Mouse (Mus musculus): ENCODE results near the gene Mt2. TPM values are rescaled to one million over a fixed set of nuclear protein-coding genes. Genes with fewer than 3 reads are reported as not detected.
A peak's percentile ranks its signal among the peaks of the same experiment; 100 is the strongest.

Gene Mt2
- total RNA-seq, 2 experiments from 2014 or later, result 44.4 TPM; not detected in 1

- no peak for ATAC-seq (replicated peaks; ENCODE audit: low FRiP score, poor library complexity, severe bottlenecking)
Measured at GRCm38 (mm10) chr8:94171321-94171755, 1.1 kb upstream of the Mt2 start.

DNA sequence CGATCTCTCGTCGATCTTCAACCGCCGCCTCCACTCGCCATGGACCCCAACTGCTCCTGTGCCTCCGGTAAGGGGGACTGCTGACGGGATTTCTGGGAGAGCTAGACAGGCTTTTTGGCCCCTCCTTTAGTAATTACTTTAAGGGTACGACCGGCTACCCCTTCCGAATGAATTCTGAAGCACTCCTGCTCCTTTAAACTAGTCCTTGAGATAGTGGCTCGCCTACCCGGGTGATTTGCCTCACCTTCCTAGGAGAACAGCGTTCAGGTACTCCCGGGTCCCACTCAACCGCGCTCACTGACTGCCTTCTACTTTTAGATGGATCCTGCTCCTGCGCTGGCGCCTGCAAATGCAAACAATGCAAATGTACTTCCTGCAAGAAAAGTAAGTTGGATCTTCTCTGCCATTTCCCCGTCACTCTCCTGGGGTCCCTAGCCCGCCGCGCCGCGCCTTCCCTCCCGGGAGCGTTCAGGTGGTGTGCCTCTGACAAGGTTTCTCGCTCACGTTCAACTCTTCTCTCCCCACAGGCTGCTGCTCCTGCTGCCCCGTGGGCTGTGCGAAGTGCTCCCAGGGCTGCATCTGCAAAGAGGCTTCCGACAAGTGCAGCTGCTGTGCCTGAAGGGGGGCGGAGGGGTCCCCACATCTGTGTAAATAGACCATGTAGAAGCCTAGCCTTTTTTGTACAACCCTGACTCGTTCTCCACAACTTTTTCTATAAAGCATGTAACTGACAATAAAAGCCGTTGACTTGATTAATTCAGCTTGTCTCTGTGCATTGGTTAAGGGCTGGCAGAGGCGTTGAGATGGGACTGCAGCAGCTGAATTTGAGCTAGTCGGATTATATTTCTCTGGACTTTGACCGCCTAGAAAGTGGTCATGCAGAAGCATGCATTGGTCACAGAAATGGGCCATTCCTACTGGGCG, 607 bp downstream of the Mt2 start:
- ATAC-seq (replicated peaks; ENCODE audit: low FRiP score, poor library complexity, severe bottlenecking), result no peak

DNA sequence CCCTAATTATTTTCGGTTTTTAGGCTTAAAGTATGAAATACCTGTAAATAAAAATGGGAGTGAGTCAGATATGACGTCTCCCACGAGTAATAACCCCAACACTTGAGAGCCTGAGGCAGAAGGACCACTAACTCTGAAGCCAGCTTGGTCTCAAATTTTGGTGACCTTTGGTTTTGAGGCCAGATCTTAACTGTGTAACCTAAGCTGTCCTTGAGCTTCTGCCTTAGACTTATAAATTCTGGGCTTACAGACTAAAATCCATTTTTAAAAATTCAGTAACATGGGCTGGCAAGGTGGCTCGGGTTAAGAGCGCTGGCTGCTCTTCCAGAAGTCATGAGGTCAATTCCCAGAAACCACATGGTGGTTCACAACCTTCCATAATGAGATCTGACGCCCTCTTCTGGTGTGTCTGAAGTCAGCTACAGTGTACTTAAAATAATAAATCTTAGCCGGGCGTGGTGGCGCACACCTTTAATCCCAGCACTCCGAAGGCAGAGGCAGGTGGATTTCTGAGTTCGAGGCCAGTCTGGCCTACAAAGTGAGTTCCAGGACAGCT, 1.5 kb downstream of the Mt2 start:
- no peak for ATAC-seq (replicated peaks; ENCODE audit: low FRiP score, poor library complexity, severe bottlenecking)

DNA sequence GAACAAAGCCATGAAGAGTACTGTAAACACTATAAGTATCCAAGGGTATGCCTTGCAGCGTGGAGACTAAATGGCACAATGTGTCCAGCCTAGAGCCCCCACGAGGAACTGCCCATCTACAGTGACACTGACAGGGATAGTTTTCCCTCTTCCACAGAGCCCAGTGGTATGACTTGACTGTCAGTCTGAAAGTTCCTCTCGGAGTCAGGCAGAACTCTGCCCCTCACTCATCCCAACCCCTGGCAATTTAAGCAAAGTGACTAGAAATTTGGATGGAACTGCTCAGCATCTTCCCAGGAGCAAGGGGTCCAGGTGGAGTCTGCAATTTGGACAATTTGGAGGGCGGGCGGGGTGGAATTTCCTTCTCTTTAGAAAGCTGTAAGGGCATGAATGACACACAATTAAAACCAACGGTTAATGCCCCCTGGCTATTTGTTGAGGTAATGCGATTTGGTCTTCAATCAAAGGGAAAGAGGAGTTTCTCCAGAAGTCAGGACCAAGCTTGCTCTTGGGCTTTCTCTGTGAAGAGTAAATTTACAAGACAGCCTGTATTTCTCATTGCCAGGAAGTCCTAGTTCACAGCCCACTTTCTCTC, 2.3 kb downstream of the Mt2 start:
- no peak for ATAC-seq (replicated peaks; ENCODE audit: low FRiP score, poor library complexity, severe bottlenecking)

- no peak for ATAC-seq (replicated peaks; ENCODE audit: low FRiP score, poor library complexity, severe bottlenecking)
Measured at GRCm38 (mm10) chr8:94177716-94178390, 5.4 kb downstream of the Mt2 start.

DNA sequence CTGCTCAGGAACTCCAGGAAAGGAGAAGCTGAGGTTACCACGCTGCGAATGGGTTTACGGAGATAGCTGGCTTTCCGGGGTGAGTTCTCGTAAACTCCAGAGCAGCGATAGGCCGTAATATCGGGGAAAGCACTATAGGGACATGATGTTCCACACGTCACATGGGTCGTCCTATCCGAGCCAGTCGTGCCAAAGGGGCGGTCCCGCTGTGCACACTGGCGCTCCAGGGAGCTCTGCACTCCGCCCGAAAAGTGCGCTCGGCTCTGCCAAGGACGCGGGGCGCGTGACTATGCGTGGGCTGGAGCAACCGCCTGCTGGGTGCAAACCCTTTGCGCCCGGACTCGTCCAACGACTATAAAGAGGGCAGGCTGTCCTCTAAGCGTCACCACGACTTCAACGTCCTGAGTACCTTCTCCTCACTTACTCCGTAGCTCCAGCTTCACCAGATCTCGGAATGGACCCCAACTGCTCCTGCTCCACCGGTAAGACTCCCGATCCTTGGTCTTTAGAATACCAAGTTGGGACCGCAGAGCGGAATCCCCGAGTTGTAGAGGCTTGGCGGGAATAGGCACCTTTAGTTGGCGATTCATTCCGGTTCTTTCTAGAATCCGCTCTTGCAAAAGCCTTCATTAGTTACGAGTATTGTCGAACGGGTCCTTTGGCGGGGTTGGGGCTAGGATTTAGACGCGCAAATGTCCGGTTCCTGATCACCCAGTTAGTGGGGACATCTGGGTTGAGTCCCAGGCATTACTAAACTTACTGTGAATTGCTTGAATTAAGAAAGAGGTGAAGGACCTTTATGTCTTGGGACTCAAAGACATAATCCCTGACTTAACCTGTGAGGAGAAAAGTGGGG, 6.6 kb downstream of the Mt2 start, which contains the start of gene Mt1:
Gene Mt1, plus strand, starts transcription at position 226 of the 856 bp plus-strand sequence.
- peak; percentile 93 for ATAC-seq (replicated peaks; ENCODE audit: low FRiP score, poor library complexity, severe bottlenecking)

- no peak for ATAC-seq (replicated peaks; ENCODE audit: low FRiP score, poor library complexity, severe bottlenecking)
Measured at GRCm38 (mm10) chr8:94179713-94180560, 7.5 kb downstream of the Mt2 start.

- no peak for ATAC-seq (replicated peaks; ENCODE audit: low FRiP score, poor library complexity, severe bottlenecking)
Measured at GRCm38 (mm10) chr8:94180561-94180908, 8.1 kb downstream of the Mt2 start.

- no peak for ATAC-seq (replicated peaks; ENCODE audit: low FRiP score, poor library complexity, severe bottlenecking)
Measured at GRCm38 (mm10) chr8:94182055-94182929, 9.8 kb downstream of the Mt2 start.

DNA sequence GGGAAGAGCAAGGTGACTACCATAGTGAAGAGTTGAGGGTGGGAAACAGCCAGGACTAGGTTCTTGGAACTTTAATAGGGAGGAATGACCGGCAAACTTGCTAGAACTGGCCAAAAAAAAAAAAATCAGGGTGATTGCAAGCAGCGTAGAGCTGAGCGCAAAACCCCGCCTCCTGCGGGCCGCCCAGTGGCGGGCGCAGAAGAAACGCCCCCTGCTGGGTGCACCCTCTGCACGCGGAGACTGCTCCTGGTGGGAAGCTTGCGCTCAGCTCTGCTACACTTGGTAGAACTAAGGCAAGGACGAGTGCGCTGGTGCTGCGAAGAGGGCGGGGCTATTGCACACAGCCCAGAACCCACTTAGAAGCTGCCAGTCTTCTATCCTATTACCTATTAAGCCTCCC, 10.7 kb downstream of the Mt2 start:
- peak; percentile 71 for ATAC-seq (replicated peaks; ENCODE audit: low FRiP score, poor library complexity, severe bottlenecking)

- no peak for ATAC-seq (replicated peaks; ENCODE audit: low FRiP score, poor library complexity, severe bottlenecking)
Measured at GRCm38 (mm10) chr8:94184357-94184843, 11.9 kb downstream of the Mt2 start.

- ATAC-seq (replicated peaks; ENCODE audit: low FRiP score, poor library complexity, severe bottlenecking), result no peak
Measured at GRCm38 (mm10) chr8:94185791-94186190, 13.3 kb downstream of the Mt2 start.

DNA sequence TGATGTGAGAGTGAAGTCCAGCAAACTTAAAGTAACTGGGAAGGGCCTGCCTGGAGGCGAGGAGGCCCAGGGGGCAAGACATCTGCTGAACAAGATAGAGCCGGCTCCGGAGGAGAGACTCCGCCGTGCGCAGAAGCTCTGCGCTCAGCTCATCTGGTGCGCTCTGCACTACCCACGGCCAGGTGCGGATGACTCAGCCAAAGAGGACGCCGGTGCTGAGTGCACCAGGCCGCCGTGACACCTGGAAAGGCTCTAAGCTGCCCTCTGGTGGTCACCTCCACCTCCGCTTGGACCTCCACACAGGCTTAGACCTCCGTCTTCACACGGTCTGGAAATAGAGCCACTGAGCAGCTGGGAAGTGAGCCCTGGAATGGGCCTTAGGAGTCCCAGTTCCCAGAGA, 14.1 kb downstream of the Mt2 start:
- no peak for ATAC-seq (replicated peaks; ENCODE audit: low FRiP score, poor library complexity, severe bottlenecking)

- no peak for ATAC-seq (replicated peaks; ENCODE audit: low FRiP score, poor library complexity, severe bottlenecking)
Measured at GRCm38 (mm10) chr8:94187290-94188002, 15.0 kb downstream of the Mt2 start.

DNA sequence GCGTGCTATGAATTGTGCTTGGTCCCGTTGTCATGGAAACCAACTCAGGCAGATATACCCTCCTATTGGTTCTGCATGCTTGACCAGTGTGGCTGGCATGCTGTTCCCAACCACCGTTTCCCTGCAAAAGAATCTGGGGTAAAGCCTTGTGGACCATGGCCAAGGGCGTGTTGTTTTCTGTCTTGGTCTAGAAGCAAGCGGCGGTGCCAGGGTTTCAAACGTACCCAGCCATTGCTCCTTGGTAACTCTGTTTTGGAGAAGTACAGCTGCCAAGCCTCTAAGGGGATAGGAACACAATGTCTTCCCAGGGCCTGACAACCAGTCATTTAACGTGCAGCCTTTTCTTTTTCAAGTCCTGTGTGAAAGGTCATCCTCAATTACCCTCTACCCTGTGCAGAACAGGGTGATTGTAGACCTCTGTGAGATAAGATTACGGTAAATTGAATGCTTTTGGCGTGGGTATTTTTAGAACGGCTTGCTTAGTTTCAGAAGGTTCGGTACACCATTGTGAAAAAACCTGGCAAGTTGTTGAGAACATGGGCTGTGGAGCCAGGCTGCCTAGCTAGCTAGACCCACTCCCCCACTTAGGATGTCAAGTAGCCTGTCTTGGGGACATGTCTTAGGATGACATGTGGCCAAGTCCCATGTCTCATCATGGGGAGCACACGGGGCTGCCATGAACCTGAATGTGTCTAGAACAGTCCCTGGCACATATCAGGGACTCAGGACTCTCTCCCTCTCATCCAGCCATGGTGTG, 17.0 kb downstream of the Mt2 start:
- no peak for ATAC-seq (replicated peaks; ENCODE audit: low FRiP score, poor library complexity, severe bottlenecking)

DNA sequence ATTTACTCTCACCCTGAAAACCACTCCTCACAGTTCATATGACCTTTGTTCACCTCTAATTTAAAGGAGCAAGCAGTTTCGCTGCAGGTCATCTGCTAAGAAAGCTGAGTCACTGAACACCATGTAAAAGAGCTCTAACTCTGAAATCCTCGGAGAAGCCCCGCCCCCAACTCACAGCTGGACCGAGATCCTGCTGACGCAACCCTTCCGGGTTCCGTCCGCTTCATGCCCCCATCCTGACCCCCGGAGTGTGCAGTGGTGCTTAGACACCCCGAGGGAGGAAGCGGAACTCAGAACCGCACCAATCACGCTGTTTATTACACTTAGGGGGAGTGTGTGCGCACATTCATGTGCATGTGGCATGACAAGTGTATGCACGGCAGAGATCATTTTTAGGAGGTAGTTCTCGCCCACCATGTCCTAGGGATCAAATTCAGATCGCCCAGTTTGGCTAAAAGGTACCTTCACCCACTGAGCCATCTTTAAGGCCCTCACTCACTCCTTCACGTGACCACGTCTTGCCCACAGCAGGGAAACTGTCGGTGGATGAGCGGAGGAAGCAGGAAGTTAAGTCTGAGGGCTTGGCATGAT, 18.7 kb downstream of the Mt2 start:
- peak; percentile 45; the same call in 1 of the 2 replicates for ATAC-seq (replicated peaks; ENCODE audit: low FRiP score, poor library complexity, severe bottlenecking)

Data from erythroid progenitor cell, adult 5-6 weeks (primary cell).